Mouse (Mus musculus) stomach, postnatal 0 days (tissue): ENCODE measurements around the gene Imp3. TPM values are rescaled to one million over a fixed set of nuclear protein-coding genes. Genes with fewer than 3 reads are reported as not detected.
A peak's percentile ranks its signal among the peaks of the same experiment; 100 is the strongest.

Experiments used
- ATAC-seq: fragments of 200-750 bp; cut with Nextera tagmentation; 2 replicates; pipeline ENCODE4 v1.8.0; 2017; ENCODE audit not compliant: low FRiP score, low TSS enrichment
- DNase-seq: peaks from one replicate; pipeline ENCODE4 v3.0.0-alpha.2; 2016; ENCODE audit warnings: low spot score
- H3K27ac ChIP-seq: fragments of 300-500 bp; sonication (generic); replicated peaks from 2 replicates; pipeline ENCODE4 v1.5.1; 2014; ENCODE audit warnings: mild to moderate bottlenecking, control low read depth
- H3K27me3 ChIP-seq: fragments of 300-500 bp; sonication (generic); 2 replicates; pipeline ENCODE4 v1.6.1; 2014; ENCODE audit warnings: low read length; ENCODE audit not compliant: control insufficient read depth, insufficient read depth
- H3K36me3 ChIP-seq: fragments of 300-500 bp; sonication (generic); 2 replicates; pipeline ENCODE4 v1.6.1; 2014; ENCODE audit warnings: low read length, mixed read lengths; ENCODE audit not compliant: control insufficient read depth, insufficient read depth
- H3K4me1 ChIP-seq: fragments of 300-500 bp; sonication (generic); replicated peaks from 2 replicates; pipeline ENCODE4 v1.6.1; 2014; ENCODE audit warnings: antibody characterized with exemption; ENCODE audit not compliant: control insufficient read depth, insufficient read depth
- H3K4me2 ChIP-seq: fragments of 300-500 bp; sonication (generic); replicated peaks from 2 replicates; pipeline ENCODE4 v1.6.1; 2014; ENCODE audit warnings: low read depth, mild to moderate bottlenecking, control low read depth, moderate library complexity
- H3K4me3 ChIP-seq: fragments of 300-500 bp; sonication (generic); 2 replicates; pipeline ENCODE4 v1.5.1; 2014; ENCODE audit warnings: low read depth, low read length, control low read depth
- H3K9ac ChIP-seq: fragments of 300-500 bp; sonication (generic); 2 replicates; pipeline ENCODE4 v1.6.1; 2014; ENCODE audit warnings: mild to moderate bottlenecking, low read length, control low read depth, mixed read lengths
- H3K9me3 ChIP-seq: fragments of 300-500 bp; sonication (generic); 2 replicates; pipeline ENCODE4 v1.6.1; 2016; ENCODE audit warnings: low read length; ENCODE audit not compliant: control insufficient read depth
- CTCF ChIP-seq: IDR thresholded peaks from 2 replicates; pipeline ENCODE4 v1.5.1; 2016; ENCODE audit warnings: antibody characterized with exemption, low read depth, mild to moderate bottlenecking, moderate library complexity
- EP300 ChIP-seq: optimal IDR thresholded peaks from 2 replicates; pipeline ENCODE3; 2016; ENCODE audit warnings: antibody characterized with exemption
- WGBS: fragments of 180-500 bp; shearing (Covaris S2); extraction: QIAGEN DNeasy Blood & Tissue Kit; methylation state at CpG from one replicate; pipeline ENCODE4 v1.1.7; 2014; 5-methylcytosine and 5-hydroxymethylcytosine counted together
- polyA plus RNA-seq: library from polyadenylated mRNA; unstranded; fragments of >200 nt; fragmentation: Nextera tagmentation; extraction: Ambion mirVana; gene quantifications from 2 replicates; pipeline ENCODE4 v1.2.1, GENCODE M21; 2015

Gene Imp3
- polyA plus RNA-seq, 1 experiment from 2014 or later, result 83.8 TPM

DNA sequence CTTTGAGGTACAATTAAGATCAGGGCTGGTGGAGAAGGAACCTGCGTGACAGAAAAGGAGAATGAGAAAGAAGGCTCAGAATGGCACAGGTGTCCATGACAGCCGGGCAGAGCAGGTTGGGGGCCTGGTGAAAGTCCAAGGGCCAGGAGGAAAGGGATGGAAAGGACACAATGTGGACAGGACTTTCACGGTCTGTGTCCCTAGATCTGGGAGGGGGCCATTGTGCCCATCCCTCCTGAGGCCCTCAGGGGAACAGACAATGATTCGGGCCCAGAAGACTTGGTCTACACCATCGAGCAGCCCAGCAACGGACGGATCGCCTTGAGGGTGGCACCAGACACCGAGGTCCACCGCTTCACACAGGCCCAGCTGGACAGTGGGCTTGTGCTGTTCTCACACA, 45.2 kb upstream of the Imp3 start:
- Histone ChIP-seq H3K9ac (no peak overlapping the region), H3K36me3 (peaks cover 3% of the 10 kb centered on the region; the same call in 1 of the 2 replicates), H3K9me3 (no peaks in the 10 kb centered on the region), H3K4me1 (0 out of 2 replicates have a peak, but pooled peaks cover 2% of the 10 kb centered on the region), H3K4me2 (no peak overlapping the region), H3K4me3 (no peak overlapping the region), H3K27ac (no peak overlapping the region; the same call in 1 of the 2 replicates), H3K27me3 (no peaks in the 10 kb centered on the region)
- ATAC-seq, result no peak
- 91% methylated on average over 10 of the region's 10 CpGs for WGBS
- TF ChIP-seq EP300, result no peak
- no peak for TF ChIP-seq CTCF
- DNase-seq, result no peak

DNA sequence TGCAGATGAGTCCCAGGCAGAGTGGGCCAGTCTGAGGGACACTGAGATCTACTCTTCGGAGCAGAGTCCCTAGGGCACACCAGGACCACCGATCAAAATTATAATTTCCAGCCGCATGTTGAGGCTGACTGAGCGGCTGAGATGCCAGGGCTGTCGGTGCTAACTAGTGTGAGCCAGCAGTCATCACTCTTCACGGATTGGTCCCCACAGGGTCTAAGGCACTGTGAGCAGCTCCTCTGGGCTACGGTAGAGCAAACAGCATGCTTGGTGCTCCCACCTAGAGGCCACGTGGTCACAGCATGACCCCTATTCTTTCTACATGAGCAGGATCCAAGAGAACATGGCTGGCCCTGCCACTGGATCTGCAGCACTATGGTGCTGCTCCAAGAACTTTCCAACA, 44.0 kb upstream of the Imp3 start:
- H3K9me3 ChIP-seq, result no peaks in the 10 kb centered on the region
- ATAC-seq, result no peak
- H3K27ac ChIP-seq, result no peak overlapping the region
- no peaks in the 10 kb centered on the region for H3K27me3 ChIP-seq
- H3K36me3 ChIP-seq, result no peaks in the 10 kb centered on the region
- 73% methylated on average over 8 of the region's 8 CpGs for WGBS
- TF ChIP-seq CTCF (no peak), EP300 (no peak)
- H3K9ac ChIP-seq, result no peak overlapping the region
- no peak overlapping the region for H3K4me2 ChIP-seq
- H3K4me3 ChIP-seq, result no peak overlapping the region
- DNase-seq, result no peak
- H3K4me1 ChIP-seq, result 0 out of 2 replicates have a peak, but pooled peaks cover 2% of the 10 kb centered on the region

DNA sequence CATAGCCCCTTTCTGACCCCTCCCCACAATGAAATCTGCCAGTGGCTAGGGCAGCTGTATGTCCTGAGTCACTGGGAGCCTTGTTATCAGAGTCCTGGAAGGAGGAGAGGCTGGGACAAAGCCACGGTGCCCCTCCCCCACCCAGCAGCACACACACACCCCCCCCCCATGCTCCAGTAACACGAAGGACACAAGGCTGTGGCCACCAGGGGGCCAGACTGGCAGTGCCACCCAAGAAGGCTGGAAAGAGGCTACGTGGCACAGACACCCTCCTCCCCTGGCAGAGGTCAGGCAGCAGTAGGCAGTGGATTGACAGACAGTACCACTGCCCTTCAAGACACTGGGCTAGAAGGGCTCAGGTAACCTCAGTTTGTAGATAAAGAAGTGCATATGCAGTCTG, 43.3 kb upstream of the Imp3 start:
- peak; percentile 88 for DNase-seq
- H3K27ac ChIP-seq, result no peak overlapping the region
- peak; percentile 70 for TF ChIP-seq CTCF
- TF ChIP-seq EP300, result no peak
- 15% methylated on average over 3 of the region's 3 CpGs for WGBS
- no peak overlapping the region for H3K4me2 ChIP-seq
- H3K9ac ChIP-seq, result 0 out of 2 replicates have a peak overlapping the region, but pooled peaks have one; percentile 4
- no peaks in the 10 kb centered on the region for H3K9me3 ChIP-seq
- H3K36me3 ChIP-seq, result no peaks in the 10 kb centered on the region
- ATAC-seq, result peak; percentile 50
- 0 out of 2 replicates have a peak, but pooled peaks cover 2% of the 10 kb centered on the region for H3K4me1 ChIP-seq
- no peak overlapping the region for H3K4me3 ChIP-seq
- H3K27me3 ChIP-seq, result no peaks in the 10 kb centered on the region

DNA sequence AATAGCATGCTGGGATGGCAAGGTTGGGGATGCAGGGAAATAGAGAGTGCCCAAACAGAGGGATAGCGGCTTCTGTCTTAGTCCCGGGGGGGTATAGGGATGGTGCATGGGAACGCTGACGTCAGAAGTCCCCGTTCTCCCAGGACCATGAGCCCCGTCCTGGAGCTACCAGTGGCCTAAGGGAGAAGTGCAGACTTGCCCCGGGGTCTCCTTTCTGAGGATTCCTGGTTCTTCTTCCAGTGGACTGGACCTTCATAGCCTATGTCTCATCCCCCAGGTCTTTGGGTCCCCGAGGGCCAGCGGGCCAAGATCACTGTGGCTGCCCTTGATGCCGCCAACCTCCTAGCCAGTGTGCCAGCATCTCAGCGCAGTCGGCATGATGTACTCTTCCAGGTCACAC, 40.5 kb upstream of the Imp3 start:
- H3K27ac ChIP-seq, result no peak overlapping the region
- 83% methylated on average over 12 of the region's 12 CpGs for WGBS
- H3K27me3 ChIP-seq, result no peaks in the 10 kb centered on the region
- H3K4me3 ChIP-seq, result no peak overlapping the region
- H3K9ac ChIP-seq, result no peak overlapping the region
- H3K9me3 ChIP-seq, result no peaks in the 10 kb centered on the region
- no peak for TF ChIP-seq EP300
- TF ChIP-seq CTCF, result no peak
- ATAC-seq, result no peak
- DNase-seq, result no peak
- H3K4me1 ChIP-seq, result no peaks in the 10 kb centered on the region
- H3K4me2 ChIP-seq, result no peak overlapping the region
- no peaks in the 10 kb centered on the region for H3K36me3 ChIP-seq

DNA sequence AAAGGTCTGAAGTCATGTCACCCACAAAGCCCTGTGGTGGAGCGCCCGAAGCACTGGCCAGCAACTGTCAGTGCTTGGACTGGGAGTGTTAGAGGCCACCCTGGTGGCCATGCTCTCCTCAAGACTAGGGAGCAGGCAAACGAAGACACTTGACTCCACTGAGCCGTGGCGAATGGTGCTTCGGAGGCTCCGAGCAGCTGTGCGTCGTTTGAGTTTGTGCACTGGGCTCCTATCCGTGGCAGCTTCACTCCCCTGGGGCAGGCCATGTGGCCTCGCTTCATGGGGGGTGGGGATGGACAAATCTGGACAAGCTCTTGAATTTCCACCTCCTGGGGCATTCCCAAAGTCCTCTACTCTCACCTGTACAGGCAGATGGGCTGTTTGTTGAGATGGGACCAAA, 37.9 kb upstream of the Imp3 start:
- Histone ChIP-seq H3K4me2 (no peak overlapping the region), H3K4me3 (no peak overlapping the region), H3K4me1 (no peaks in the 10 kb centered on the region), H3K36me3 (no peaks in the 10 kb centered on the region), H3K9me3 (no peaks in the 10 kb centered on the region), H3K27ac (no peak overlapping the region), H3K9ac (no peak overlapping the region), H3K27me3 (no peaks in the 10 kb centered on the region)
- 79% methylated on average over 11 of the region's 11 CpGs for WGBS
- DNase-seq, result no peak
- ATAC-seq, result no peak
- TF ChIP-seq EP300, result no peak
- no peak for TF ChIP-seq CTCF

DNA sequence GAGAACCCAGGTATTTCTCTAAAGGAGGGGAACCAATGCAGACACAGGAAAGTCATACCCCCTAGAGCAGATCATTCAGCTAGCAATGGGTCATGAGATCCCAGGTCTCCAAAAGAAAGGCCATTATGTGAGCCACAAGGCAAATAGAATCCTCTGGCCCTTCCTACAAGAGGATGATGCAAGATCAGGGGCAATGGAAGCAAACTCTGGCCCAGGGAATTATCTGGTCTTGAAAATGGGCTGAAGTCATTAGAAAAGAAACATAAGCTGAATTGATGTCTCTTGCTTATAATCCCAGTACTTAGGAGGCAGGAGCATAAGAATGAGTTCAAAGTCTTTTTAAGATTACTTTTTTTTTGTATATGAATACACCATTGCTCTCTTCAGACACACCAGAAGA, 37.2 kb upstream of the Imp3 start:
- no peaks in the 10 kb centered on the region for H3K27me3 ChIP-seq
- no peak overlapping the region for H3K9ac ChIP-seq
- no peaks in the 10 kb centered on the region for H3K4me1 ChIP-seq
- H3K27ac ChIP-seq, result peak overlapping the region; percentile 70
- H3K36me3 ChIP-seq, result no peaks in the 10 kb centered on the region
- H3K9me3 ChIP-seq, result no peaks in the 10 kb centered on the region
- ATAC-seq (no peak), DNase-seq (no peak)
- no peak overlapping the region for H3K4me3 ChIP-seq
- TF ChIP-seq EP300, result no peak
- no peak for TF ChIP-seq CTCF
- H3K4me2 ChIP-seq, result no peak overlapping the region
